Mouse (Mus musculus): ENCODE results near the gene Arl11. TPM values are rescaled to one million over a fixed set of nuclear protein-coding genes. Genes with fewer than 3 reads are reported as not detected.

Gene Arl11
- not detected for polyA plus RNA-seq (2021)

GRCm38 (mm10) chr14:61309593-61309992 lies at the start of gene Arl11:
Gene Arl11 (plus strand): TSS chr14:61309753.
- ATAC-seq = no peak
- ChIA-PET CTCF (interaction anchor here (0.6 kb wide), 1 partner anchor 146 kb away, joined by 3 read pairs; no protein-coding TSS in a partner anchor), POLR2A (interaction anchor here (0.6 kb wide), 2 partner anchors 127 to 180 kb away, joined by 3 read pairs; no protein-coding TSS in a partner anchor)
- in situ Hi-C loops (cut with MboI; ENCODE audit: low pct_unique_long_range_greater_than_20kb) = no loop called here
- no peak for DNase-seq (ENCODE audit: low read depth, low spot score)
- no peak for TF ChIP-seq CTCF (IDR thresholded peaks at IDR 0.05)
- H3K27me3 ChIP-seq = no peaks in the 10 kb centered on the region

GRCm38 (mm10) chr14:61267908-61268475 lies 41.6 kb upstream of the Arl11 start:
- DNase-seq (ENCODE audit: low read depth, low spot score) = no peak
- POLR2A ChIA-PET = no interaction called here
- no peak for ATAC-seq
- H3K27me3 ChIP-seq = peaks cover 6% of the 10 kb centered on the region
- no peak for TF ChIP-seq CTCF (IDR thresholded peaks at IDR 0.05)
- in situ Hi-C loops (cut with MboI; ENCODE audit: low pct_unique_long_range_greater_than_20kb) = no loop called here
- CTCF ChIA-PET = interaction anchor here (2.0 kb wide), 1 partner anchor 9 kb away, joined by 4 read pairs; no protein-coding TSS in a partner anchor

GRCm38 (mm10) chr14:61274414-61275198 lies 34.9 kb upstream of the Arl11 start:
- no peaks in the 10 kb centered on the region for H3K27me3 ChIP-seq
- POLR2A ChIA-PET = no interaction called here
- CTCF ChIA-PET = interaction anchor here (2.0 kb wide), 1 partner anchor 20 kb away, joined by 15 read pairs; no protein-coding TSS in a partner anchor
- DNase-seq (ENCODE audit: low read depth, low spot score) = no peak
- no peak for TF ChIP-seq CTCF (IDR thresholded peaks at IDR 0.05)
- in situ Hi-C loops (cut with MboI; ENCODE audit: low pct_unique_long_range_greater_than_20kb) = no loop called here
- ATAC-seq = no peak

- in situ Hi-C loops (cut with MboI; ENCODE audit: low pct_unique_long_range_greater_than_20kb) = no loop called here
- TF ChIP-seq CTCF (IDR thresholded peaks at IDR 0.05) = peak; percentile 59
- no peak for ATAC-seq
- POLR2A ChIA-PET = no interaction called here
- H3K27me3 ChIP-seq = no peaks in the 10 kb centered on the region
- CTCF ChIA-PET = interaction anchor here (1.0 to 1.4 kb wide), 5 partner anchors 10 to 35 kb away, joined by 3 to 5 read pairs (median 3); no protein-coding TSS in a partner anchor
- no peak for DNase-seq (ENCODE audit: low read depth, low spot score)
Observed at GRCm38 (mm10) chr14:61277285-61277684, 32.3 kb upstream of the Arl11 start.

GRCm38 (mm10) chr14:61278676-61279300 lies 30.8 kb upstream of the Arl11 start:
- H3K27me3 ChIP-seq = no peaks in the 10 kb centered on the region
- in situ Hi-C loops (cut with MboI; ENCODE audit: low pct_unique_long_range_greater_than_20kb) = no loop called here
- ChIA-PET CTCF (interaction anchor here (1.9 kb wide), 1 partner anchor 16 kb away, joined by 9 read pairs; no protein-coding TSS in a partner anchor), POLR2A (no interaction called here)
- DNase-seq (ENCODE audit: low read depth, low spot score) (no peak), ATAC-seq (no peak)
- no peak for TF ChIP-seq CTCF (IDR thresholded peaks at IDR 0.05)

GRCm38 (mm10) chr14:61288606-61289286 lies 20.8 kb upstream of the Arl11 start:
- ChIA-PET CTCF (interaction anchor here (2.4 kb wide), 1 partner anchor 46 kb away, joined by 7 read pairs; no protein-coding TSS in a partner anchor), POLR2A (interaction anchor here (0.6 kb wide), 1 partner anchor 116 kb away, joined by 4 read pairs; no protein-coding TSS in a partner anchor)
- no peaks in the 10 kb centered on the region for H3K27me3 ChIP-seq
- no peak for ATAC-seq
- TF ChIP-seq CTCF (IDR thresholded peaks at IDR 0.05) = no peak
- in situ Hi-C loops (cut with MboI; ENCODE audit: low pct_unique_long_range_greater_than_20kb) = no loop called here
- DNase-seq (ENCODE audit: low read depth, low spot score) = no peak

GRCm38 (mm10) chr14:61290664-61291063 lies 18.9 kb upstream of the Arl11 start:
- ChIA-PET POLR2A (no interaction called here), CTCF (interaction anchor here (2.4 kb wide), 1 partner anchor 48 kb away, joined by 7 read pairs; no protein-coding TSS in a partner anchor)
- in situ Hi-C loops (cut with MboI; ENCODE audit: low pct_unique_long_range_greater_than_20kb) = no loop called here
- DNase-seq (ENCODE audit: low read depth, low spot score) (no peak), ATAC-seq (no peak)
- H3K27me3 ChIP-seq = no peaks in the 10 kb centered on the region
- TF ChIP-seq CTCF (IDR thresholded peaks at IDR 0.05) = no peak

GRCm38 (mm10) chr14:61293884-61294737 lies 15.4 kb upstream of the Arl11 start:
- ATAC-seq (peak; percentile 95), DNase-seq (ENCODE audit: low read depth, low spot score) (peak; percentile 43)
- in situ Hi-C loops (cut with MboI; ENCODE audit: low pct_unique_long_range_greater_than_20kb) = no loop called here
- H3K27me3 ChIP-seq = peaks cover 3% of the 10 kb centered on the region
- POLR2A ChIA-PET = interaction anchor here (1.1 kb wide), 1 partner anchor 10 kb away, joined by 3 read pairs; no protein-coding TSS in a partner anchor
- TF ChIP-seq CTCF (IDR thresholded peaks at IDR 0.05) = peak; percentile 94
- CTCF ChIA-PET = interaction anchor here (0.8 to 2.6 kb wide), 30 partner anchors 8 to 496 kb away, joined by 3 to 28 read pairs (median 5); partner anchors contain the start of gene Sgcg

- DNase-seq (ENCODE audit: low read depth, low spot score) (peak; percentile 22), ATAC-seq (peak; percentile 74)
- in situ Hi-C loops (cut with MboI; ENCODE audit: low pct_unique_long_range_greater_than_20kb) = loop anchor here (5.0 kb wide), 1 partner anchor 497 kb away; no protein-coding TSS in a partner anchor
- CTCF ChIA-PET = interaction anchor here (0.8 to 2.6 kb wide), 29 partner anchors 9 to 496 kb away, joined by 3 to 28 read pairs (median 5); partner anchors contain the start of gene Sgcg
- POLR2A ChIA-PET = no interaction called here
- TF ChIP-seq CTCF (IDR thresholded peaks at IDR 0.05) = peak; percentile 29
- H3K27me3 ChIP-seq = peaks cover 3% of the 10 kb centered on the region
Observed at GRCm38 (mm10) chr14:61294738-61295079, 14.8 kb upstream of the Arl11 start.
